Mouse (Mus musculus) heart, adult 9 months (tissue): ENCODE results near the gene Farp2.
"Not testable (repeated sequence)": the region's sequence is repeated elsewhere in the genome, so short reads cannot be mapped to it uniquely, and the experiment has no call there.

Source experiments
- DNase-seq, 2 experiments: peaks; one replicate each; pipeline ENCODE4 v3.0.0; 2022; ENCODE audit warnings: low spot score in 2 of 2

Farp2 gene

DNA sequence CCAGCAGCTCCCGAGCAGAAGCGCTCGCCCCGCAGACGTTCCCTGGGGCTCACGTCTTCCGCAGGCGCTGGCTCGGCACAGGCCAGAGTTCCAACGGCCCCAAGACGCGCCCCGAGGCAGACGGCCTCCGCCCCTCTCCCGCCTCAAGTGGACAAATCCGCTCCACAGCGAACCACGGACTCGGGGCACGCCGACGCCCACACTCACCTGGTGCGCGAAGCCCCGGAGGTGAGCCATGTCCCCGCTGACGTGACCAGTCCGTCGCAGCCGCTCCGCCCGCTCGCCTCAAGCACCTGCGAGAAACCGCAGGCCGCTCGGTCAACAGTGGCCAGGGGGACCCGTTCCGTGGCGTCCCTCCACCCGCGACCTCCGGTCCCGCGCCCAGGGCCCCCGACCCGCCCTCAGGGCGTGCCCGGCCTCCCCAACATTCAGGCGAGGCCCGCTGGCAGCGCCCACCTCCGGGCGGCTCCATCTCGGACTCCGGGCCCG, 123.3 kb downstream of the Farp2 start:
- DNase-seq, result no peak

DNA sequence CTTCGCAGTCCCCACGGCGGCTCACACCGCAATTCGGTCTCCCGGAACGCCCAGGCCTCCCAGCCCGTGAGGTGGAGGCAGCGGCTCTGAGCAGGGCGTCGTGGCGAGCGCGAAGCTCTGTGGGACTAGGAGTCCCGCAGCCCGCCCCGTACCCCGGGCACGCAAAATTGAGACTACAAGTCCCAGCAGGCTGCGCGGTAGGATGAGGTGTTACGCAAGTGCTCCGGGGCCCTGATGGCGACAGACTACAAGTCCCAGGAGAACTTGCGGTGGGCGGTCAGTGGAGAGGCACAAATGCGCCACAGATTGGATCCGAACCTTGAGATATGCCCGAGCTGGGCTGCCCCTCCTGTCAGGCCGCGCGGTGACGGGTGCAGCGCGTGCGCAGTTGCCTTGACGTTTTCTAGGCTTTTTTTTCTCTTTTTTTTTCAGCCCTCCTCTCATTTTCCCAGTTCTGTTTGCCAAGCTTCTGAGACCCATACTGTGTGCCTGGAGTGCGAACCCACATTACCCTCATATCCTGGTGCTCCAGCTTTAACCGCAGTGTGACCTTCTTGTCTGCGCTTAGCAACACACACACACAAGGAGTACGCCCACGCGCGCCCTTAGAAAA, 123.8 kb downstream of the Farp2 start:
- DNase-seq, result peak; percentile 99

DNA sequence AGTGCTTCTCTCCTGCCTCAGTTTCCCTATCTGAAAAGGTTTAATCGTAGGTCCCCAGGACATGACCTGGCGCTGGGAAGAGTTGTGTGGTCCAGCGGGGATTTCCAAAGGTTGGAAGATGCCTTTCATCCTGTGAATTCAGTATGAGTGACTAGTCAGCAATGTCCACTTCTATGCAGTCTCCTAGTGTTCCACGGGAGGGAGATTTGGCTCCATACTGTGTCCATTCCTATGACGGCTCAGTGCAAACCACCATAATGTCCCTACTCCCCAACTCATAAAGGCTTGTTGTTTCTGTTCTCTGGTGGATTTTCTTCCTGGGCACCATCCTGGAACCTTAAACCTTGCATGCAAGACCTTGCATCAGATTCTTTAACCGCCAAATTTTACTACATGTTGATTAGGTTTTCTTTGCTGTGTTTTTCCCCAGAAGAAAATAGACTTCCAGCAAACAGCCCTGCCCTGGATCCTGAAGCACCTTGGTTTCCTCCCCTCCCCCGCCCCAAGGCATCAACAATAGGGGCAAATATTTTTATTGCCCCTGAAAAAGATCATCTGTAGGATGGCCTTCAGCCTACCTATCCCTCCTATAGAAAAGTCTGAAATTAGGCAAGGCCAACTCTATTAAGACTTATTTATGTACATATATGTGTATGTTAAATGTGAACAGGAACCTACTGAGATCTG, 124.5 kb downstream of the Farp2 start:
- DNase-seq, result no peak

DNA sequence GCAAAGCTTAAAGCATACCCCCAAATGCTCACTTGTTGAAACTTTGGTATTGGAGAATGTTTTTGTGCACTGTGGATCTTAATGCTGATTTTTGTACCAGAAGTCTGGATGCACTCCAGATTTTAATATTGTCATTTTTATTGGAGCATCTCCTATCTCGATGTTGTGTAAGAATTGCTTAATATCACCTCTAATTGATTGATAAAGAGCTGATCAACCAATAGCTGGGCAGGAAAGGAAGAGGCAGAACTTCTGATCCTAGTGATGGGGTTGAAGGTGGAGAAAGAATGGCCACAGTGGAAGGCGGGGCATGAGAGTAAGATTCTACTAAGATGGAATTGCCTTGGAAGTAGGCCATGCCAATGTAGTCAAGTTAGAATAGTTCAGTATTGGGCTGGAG, 130.1 kb downstream of the Farp2 start:
- DNase-seq, result no peak

DNA sequence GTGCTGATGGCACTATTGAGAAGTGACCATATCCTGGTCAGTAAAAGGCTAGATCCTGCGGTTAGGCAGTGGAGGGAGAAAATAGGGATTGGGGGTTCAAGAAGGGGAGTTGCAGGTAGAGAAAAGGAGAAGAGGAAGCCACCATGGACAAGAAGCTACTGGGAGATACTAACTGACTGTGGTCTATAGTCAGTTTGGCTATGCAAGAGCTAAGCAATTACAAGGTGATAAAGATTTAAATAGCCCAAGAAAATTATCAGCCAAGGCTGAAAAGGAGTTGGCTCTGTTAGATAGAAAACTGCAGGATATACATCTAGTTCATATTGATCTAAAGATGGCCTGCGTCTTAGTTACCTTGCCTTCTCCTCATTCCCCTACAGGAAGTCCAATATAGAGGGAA, 130.8 kb downstream of the Farp2 start:
- DNase-seq, result no peak

DNA sequence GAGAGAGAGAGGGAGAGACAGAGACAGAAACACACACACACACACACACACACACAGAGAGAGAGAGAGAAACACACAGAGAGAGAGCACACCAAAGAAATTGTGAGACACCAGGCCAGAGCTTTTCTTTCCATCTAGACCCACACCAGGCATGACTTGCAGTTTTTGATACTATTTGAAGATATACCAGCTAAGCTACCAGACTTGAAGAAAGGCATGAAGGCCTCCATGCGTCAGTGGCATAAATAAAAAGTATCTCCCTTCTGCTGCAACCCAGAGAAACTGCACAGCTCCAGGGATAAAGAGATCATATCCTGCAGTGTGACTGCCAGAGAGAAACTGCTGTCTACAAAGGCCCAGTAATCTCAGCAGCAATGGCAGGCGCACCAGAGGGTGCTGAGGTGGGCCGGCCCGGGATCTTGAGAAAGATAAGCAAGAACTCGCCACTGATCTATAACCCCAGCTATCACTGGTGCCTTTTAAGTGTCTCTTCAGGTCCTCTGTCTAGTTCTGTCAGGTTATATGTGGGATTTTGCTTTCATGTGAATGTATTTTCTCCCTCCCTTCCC, 137.8 kb downstream of the Farp2 start:
- no peak for DNase-seq

DNA sequence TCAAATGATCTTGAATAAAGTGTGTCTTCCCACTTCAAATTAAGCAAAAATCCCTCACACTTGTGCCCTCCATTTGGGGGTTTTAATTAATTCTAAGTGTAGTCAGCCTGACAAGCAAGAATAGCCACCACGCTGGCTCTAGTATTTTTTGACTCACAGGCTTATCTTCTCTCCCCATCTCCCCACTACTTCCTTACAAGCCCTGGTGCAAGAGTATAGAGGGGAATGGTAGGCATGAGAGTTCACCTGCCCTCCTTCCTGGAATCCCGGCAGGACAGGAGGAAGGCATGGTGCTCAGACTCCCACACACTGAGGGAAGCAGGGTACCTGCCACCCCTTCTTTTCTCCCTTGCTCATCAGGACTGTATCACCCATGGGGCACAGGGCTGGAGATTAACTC, 142.4 kb downstream of the Farp2 start:
- DNase-seq, result no peak

DNA sequence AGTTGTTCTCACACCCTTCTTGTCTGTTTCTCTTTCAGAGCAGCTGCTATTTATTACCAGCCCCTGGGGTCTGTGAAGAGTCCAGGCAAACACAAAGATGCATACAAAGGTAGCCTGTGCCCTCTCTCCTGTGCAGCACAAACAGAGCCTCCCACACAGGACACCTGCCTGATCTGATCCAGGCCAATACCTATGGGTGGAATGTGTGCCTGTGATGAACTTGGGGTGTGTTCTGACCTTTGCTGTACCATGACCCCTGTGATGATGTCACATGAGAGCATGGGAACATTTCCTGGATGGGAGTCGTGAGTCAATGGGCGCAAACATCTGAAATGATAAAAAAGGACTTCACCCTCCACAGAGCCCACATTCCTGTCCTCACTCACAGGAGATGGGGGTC, 142.9 kb downstream of the Farp2 start:
- no peak for DNase-seq

DNA sequence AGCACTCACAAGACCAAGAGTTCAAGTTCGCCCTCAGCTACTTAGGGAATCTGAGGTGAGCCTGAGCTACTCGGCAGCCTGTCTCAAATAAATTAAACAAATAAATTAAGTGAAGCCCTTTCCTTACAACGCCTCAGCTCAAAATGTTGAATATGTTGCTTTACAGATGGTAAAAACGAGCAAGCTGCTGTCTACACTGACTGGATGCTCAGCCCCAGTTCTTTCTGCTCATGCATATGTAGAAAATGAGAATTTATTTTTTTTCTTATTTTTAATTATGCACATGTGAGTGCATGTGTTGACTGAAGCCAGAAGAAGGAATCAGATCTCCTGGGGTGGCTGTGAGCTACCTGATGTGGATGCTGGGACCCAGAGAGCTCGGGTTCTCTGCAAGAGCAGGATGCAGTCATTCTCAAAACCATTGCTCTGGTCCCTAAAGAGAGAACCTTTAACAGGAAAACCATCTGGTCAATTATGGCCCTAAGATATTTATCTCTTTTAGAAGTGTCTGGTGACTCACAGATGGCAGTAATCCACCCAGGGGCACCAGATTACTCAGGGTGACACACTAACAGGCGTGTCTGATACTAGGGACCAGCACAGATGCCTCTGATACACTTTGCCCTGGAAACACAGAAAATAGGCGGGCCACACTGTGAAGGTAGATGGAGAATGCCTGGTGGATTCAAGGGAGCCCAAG, 144.6 kb downstream of the Farp2 start:
- DNase-seq, result no peak

DNA sequence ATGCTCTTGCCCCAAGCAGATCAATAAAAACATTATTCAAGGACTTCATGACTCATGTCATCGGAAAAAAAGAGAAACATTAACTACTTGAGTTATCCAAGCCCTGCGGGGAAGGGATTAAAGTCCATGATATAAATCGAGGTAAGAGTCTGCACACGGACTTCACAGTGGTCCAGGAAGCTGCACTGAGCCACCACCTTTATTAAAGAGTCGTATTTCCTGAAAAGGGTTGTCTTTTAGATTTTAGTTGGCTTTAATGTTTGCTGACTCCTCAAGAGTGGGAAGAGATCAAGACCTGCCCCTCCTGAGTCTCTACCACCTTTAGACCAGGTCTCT, 145.1 kb downstream of the Farp2 start:
- DNase-seq, result no peak

DNA sequence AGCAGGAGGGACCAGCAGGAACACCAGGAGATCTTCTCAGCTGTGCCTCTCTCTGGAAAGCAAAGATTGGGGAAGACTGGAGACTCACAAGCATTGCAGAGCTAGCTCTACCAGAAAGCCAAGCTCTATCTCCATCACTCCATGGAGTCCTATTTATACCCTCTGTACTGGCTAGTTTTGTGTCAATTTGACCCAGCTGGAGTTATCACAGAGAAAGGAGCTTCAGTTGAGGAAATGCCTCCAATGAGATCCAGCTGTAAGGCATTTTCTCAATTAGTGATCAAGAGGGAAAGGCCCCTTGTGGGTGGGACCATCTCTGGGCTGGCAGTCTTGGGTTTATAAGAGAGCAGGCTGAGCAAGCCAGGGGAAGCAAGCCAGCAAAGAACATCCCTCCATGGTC, 146.7 kb downstream of the Farp2 start, which contains the start of gene Stk25:
TSS of gene Stk25 (minus strand) at position 101 of the 400 bp plus-strand sequence.
- not testable (repeated sequence) for DNase-seq

DNA sequence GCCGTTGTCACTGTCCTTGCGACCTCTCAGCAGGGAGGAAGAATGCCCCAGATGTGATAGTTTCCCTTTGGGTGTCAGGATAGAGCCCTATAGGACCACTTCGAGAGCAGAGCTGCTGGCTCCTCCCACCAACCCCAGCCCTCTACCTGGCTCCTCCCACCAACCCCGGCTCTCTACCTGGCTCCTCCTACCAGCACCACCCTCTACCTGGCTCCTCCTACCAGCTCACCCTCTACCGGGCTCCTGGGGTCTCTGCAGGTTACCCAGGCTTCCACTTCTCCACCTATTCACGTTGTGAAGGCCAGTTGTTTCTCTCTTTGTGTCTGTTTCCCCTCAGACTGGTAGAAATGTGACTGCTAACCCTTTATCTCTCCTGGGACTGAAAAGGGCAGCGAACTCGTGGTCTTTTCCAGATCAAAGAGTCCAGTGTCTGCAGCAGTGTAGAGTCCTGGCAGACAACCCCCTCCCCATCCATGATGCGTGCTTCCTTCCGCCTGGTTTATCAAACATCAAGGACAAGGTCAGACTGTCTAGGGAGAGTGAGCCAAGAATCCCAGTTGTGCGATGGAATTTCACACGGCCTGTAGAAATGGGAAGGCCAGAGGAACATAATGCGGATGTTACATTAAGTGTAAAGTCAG, 156.0 kb downstream of the Farp2 start:
- no peak for DNase-seq

DNA sequence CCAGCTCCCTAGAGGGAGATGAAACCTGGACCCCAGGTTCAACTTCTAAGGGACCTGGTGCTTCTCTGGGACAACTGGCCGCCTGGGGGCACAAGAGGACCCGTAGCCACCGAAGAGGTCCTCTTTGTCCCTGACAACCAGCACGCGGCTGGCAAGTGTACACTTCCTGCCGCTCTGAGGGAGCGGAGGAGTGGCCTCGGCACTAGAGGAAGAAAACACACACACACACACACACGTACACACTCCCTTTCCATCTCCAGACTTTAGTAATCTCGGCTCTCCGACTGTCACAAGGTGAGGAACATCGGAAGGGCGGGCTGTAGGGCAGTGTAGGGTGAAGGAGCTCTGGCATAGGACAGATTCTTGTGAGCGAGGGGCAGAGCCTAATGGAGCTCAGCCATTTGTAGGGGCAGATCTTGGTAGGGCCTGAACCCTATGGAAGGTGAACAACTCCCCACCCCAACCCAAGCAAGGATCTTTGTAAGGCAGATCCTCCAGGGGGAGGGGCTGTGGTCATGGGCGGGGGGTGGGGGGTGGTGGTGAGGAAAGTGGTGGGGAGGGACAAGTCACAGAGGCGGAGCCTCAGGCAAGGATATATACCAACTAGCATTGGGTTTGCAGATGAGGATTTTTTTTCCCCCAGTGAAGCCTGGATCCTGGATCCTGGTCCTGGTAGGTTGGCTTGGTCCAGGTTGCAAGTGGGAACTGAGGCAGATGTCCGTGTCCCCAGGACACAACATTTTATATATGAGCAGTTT, 157.1 kb downstream of the Farp2 start:
- DNase-seq, result peak; percentile 83 to 84

DNA sequence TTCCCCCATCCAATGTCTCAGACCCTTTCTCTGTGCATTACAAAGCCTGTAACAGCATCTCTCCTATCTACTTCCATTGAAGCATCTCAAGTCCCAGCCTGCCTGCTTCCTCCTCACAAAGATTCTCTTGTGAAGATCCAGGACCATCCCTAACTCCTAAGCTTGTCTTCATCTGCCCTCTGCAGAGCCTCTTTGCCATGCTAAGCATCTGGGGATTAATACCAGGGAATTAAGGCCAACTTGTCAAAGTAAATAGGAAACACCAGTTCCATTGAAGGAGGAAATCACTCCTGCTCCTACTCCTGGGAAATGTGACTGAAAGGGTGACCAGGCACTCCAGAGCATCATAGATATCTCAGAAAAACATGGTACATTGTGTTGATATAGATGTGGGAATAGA, 158.1 kb downstream of the Farp2 start:
- no peak for DNase-seq
